Mouse (Mus musculus): Measurements from ENCODE around the gene Ackr2.

GRCm38 (mm10) chr9:121869432-121869831 lies 28.7 kb upstream of the Ackr2 start:
- TF ChIP-seq CTCF (IDR thresholded peaks at IDR 0.05; ENCODE audit: borderline replicate concordance, insufficient read depth, low read length) = no peak
- TF ChIP-seq POLR2A (IDR thresholded peaks at IDR 0.05; ENCODE audit: low read depth, low read length) = no peak

All from embryonic fibroblast, embryonic 13.5 days (primary cell).